Mouse (Mus musculus): ENCODE results near the gene Ppox.

- TF ChIP-seq CTCF (IDR thresholded peaks at IDR 0.05; ENCODE audit: control insufficient read depth, insufficient read depth, insufficient read length) (no peak), MAX (IDR thresholded peaks at IDR 0.05) (no peak), CEBPB (IDR thresholded peaks at IDR 0.05; ENCODE audit: low read depth) (no peak), MYOG (IDR thresholded peaks at IDR 0.05; ENCODE audit: control insufficient read depth, extremely low read depth, insufficient read length) (no peak)
These were observed 8.9 kb downstream of the Ppox start for GRCm38 (mm10) chr1:171272086-171272485.
